Mouse (Mus musculus): ENCODE measurements at regions not wholly inside any gene's neighbourhood (a gene's known extent, or its start where the extent isn't known, plus 50 kb on each side); places are given as distances from the start of the nearest gene placed in this dataset.

- H3K9ac ChIP-seq (ENCODE audit: control insufficient read depth, low read depth, low read length, poor library complexity, severe bottlenecking), result no peak overlapping the region
- TF ChIP-seq NRF1 (IDR thresholded peaks at IDR 0.05; ENCODE audit: insufficient read depth, low read depth, low read length, poor library complexity, severe bottlenecking) (no peak), TCF12 (IDR thresholded peaks at IDR 0.05; ENCODE audit: low read depth, low read length) (no peak), POLR2A (IDR thresholded peaks at IDR 0.05; ENCODE audit: control insufficient read depth in 1 of 2, insufficient read depth in 1 of 2, low read depth in 1 of 2, low read length in 2 of 2, poor library complexity in 1 of 2) (no peak), ZC3H11A (IDR thresholded peaks at IDR 0.05; ENCODE audit: low read depth, low read length) (no peak), ZNF384 (IDR thresholded peaks at IDR 0.05; ENCODE audit: low read depth, low read length) (no peak)
These were observed 109.1 kb downstream of the Tas2r134 start for GRCm38 (mm10) chr2:51736452-51736851.

GRCm38 (mm10) chr2:51747675-51748319 lies 120.5 kb downstream of the Tas2r134 start:
- H3K9me3 ChIP-seq (replicated peaks; ENCODE audit: insufficient read depth, low read length), result no peaks in the 10 kb centered on the region
- H3K27me3 ChIP-seq (ENCODE audit: control insufficient read depth in 1 of 2, insufficient read depth in 2 of 2, low read length in 2 of 2), result no peaks in the 10 kb centered on the region
- TF ChIP-seq POLR2A (IDR thresholded peaks at IDR 0.05; ENCODE audit: control insufficient read depth in 1 of 2, insufficient read depth in 1 of 2, low read depth in 1 of 2, low read length in 2 of 2, poor library complexity in 1 of 2), result no peak
- TF ChIP-seq NELFE (IDR thresholded peaks at IDR 0.05; ENCODE audit: low read depth, low read length), result no peak
- TF ChIP-seq MYC (IDR thresholded peaks at IDR 0.05; ENCODE audit: low read depth, low read length), result no peak
- H3K36me3 ChIP-seq (ENCODE audit: control insufficient read depth in 1 of 2, insufficient read depth in 2 of 2, low read length in 2 of 2), result no peaks in the 10 kb centered on the region
- no peak overlapping the region for H3K4me3 ChIP-seq (ENCODE audit: control insufficient read depth in 1 of 2, insufficient read depth in 1 of 2, low read depth in 2 of 2, low read length in 2 of 2)
- H3K9ac ChIP-seq (ENCODE audit: control insufficient read depth, low read depth, low read length, poor library complexity, severe bottlenecking), result no peak overlapping the region
- no peaks in the 10 kb centered on the region for H3K4me1 ChIP-seq (ENCODE audit: control insufficient read depth in 1 of 2, insufficient read depth in 2 of 2, low read length in 2 of 2)
- H3K27ac ChIP-seq (ENCODE audit: control insufficient read depth, low read depth, low read length), result no peak overlapping the region
- no peak for DNase-seq (ENCODE audit: low read depth, low spot score)
- H3K79me2 ChIP-seq (ENCODE audit: control insufficient read depth, insufficient read depth, low read length, poor library complexity), result no peaks in the 10 kb centered on the region

More at GRCm38 (mm10) chr2:51736452-51736851, 109.1 kb downstream of the Tas2r134 start:
- H3K27ac ChIP-seq (ENCODE audit: control insufficient read depth, low read depth, low read length), result no peak overlapping the region
- DNase-seq (ENCODE audit: low read depth, low spot score), result no peak
- H3K9me3 ChIP-seq (replicated peaks; ENCODE audit: insufficient read depth, low read length), result no peaks in the 10 kb centered on the region
- no peaks in the 10 kb centered on the region for H3K27me3 ChIP-seq (ENCODE audit: control insufficient read depth in 1 of 2, insufficient read depth in 2 of 2, low read length in 2 of 2)
- H3K36me3 ChIP-seq (ENCODE audit: control insufficient read depth in 1 of 2, insufficient read depth in 2 of 2, low read length in 2 of 2), result no peaks in the 10 kb centered on the region
- H3K4me3 ChIP-seq (ENCODE audit: control insufficient read depth in 1 of 2, insufficient read depth in 1 of 2, low read depth in 2 of 2, low read length in 2 of 2), result no peak overlapping the region
- no peaks in the 10 kb centered on the region for H3K79me2 ChIP-seq (ENCODE audit: control insufficient read depth, insufficient read depth, low read length, poor library complexity)
- no peaks in the 10 kb centered on the region for H3K4me1 ChIP-seq (ENCODE audit: control insufficient read depth in 1 of 2, insufficient read depth in 2 of 2, low read length in 2 of 2)

- Histone ChIP-seq H3K9me3 (replicated peaks; ENCODE audit: insufficient read depth, low read length) (no peaks in the 10 kb centered on the region), H3K27ac (ENCODE audit: control insufficient read depth, low read depth, low read length) (no peak overlapping the region), H3K9ac (ENCODE audit: control insufficient read depth, low read depth, low read length, poor library complexity, severe bottlenecking) (no peak overlapping the region), H3K36me3 (ENCODE audit: control insufficient read depth in 1 of 2, insufficient read depth in 2 of 2, low read length in 2 of 2) (no peaks in the 10 kb centered on the region), H3K27me3 (ENCODE audit: control insufficient read depth in 1 of 2, insufficient read depth in 2 of 2, low read length in 2 of 2) (no peaks in the 10 kb centered on the region), H3K4me3 (ENCODE audit: control insufficient read depth in 1 of 2, insufficient read depth in 1 of 2, low read depth in 2 of 2, low read length in 2 of 2) (no peak overlapping the region), H3K4me1 (ENCODE audit: control insufficient read depth in 1 of 2, insufficient read depth in 2 of 2, low read length in 2 of 2) (no peaks in the 10 kb centered on the region), H3K79me2 (ENCODE audit: control insufficient read depth, insufficient read depth, low read length, poor library complexity) (no peaks in the 10 kb centered on the region)
- TF ChIP-seq KAT2A (conservative IDR thresholded peaks at IDR 0.05; ENCODE audit: low read depth, low read length) (no peak), MAX (IDR thresholded peaks at IDR 0.05; ENCODE audit: low read length) (no peak), NRF1 (IDR thresholded peaks at IDR 0.05; ENCODE audit: insufficient read depth, low read depth, low read length, poor library complexity, severe bottlenecking) (no peak), UBTF (IDR thresholded peaks at IDR 0.05; ENCODE audit: borderline replicate concordance, insufficient read depth, low read depth, low read length) (no peak), ZNF384 (IDR thresholded peaks at IDR 0.05; ENCODE audit: low read depth, low read length) (peak; percentile 62), JUND (IDR thresholded peaks at IDR 0.05; ENCODE audit: low read depth, low read length) (no peak)
- no peak for DNase-seq (ENCODE audit: low read depth, low spot score)
These were observed 121.9 kb downstream of the Tas2r134 start for GRCm38 (mm10) chr2:51749247-51749646.

All from MEL (cell line).